Mouse (Mus musculus) erythroblast, embryonic 14.5 days (primary cell): Measurements from ENCODE around the gene Sorbs2.

Source experiments
- GATA1 ChIP-seq: IDR thresholded peaks from 2 replicates; pipeline ENCODE4 v1.6.1; 2012; ENCODE audit warnings: low read length, inconsistent platforms, mixed read lengths
- TAL1 ChIP-seq: IDR thresholded peaks from 3 replicates; pipeline ENCODE4 v1.6.1; 2012; ENCODE audit warnings: low read length, inconsistent platforms, mixed read lengths

DNA sequence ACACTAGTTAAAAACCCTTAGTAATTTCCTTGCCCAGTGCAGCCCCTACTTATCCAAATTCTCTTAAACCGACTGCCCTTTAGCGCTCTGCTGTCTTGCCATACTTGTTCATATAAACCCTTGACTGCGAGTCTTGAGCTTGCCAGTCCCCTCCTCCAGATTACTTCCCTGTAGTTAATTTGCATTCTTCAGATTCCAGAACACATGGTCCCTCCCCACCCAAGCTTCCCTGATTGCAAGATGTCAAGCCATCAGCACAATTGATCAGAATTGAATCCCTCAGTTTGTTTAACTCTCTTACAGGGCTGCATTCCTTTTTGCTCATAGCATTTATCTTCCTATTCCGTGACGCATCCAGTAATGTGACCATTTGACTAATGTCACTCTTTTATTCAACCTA, 32.9 kb downstream of the Sorbs2 start:
- TF ChIP-seq GATA1 (no peak), TAL1 (no peak)
